Mouse (Mus musculus) common myeloid progenitor, adult 5-6 weeks (primary cell): ENCODE results near the gene Cdc5l. TPM values are rescaled to one million over a fixed set of nuclear protein-coding genes. Genes with fewer than 3 reads are reported as not detected.
"Not testable (repeated sequence)": the region's sequence is repeated elsewhere in the genome, so short reads cannot be mapped to it uniquely, and the experiment has no call there.

Experiments
- ATAC-seq: replicated peaks from 2 replicates; pipeline ENCODE4 v1.8.0; 2016; ENCODE audit warnings: low read depth, mild to moderate bottlenecking, moderate TSS enrichment, inconsistent platforms; ENCODE audit not compliant: poor library complexity, severe bottlenecking
- total RNA-seq: library from RNA; stranded (forward); fragments of 200-1000, 187-1606 nt; gene quantifications from 2 replicates; pipeline ENCODE4 v1.2.3, GENCODE M21; 2017

Gene Cdc5l
- total RNA-seq, 1 experiment from 2014 or later = 128 TPM

- no peak for ATAC-seq
Measured at GRCm38 (mm10) chr17:45447063-45447462, 13.5 kb upstream of the Cdc5l start.

- peak; percentile 57; the same call in 1 of the 2 replicates for ATAC-seq
Measured at GRCm38 (mm10) chr17:45445923-45446322, 12.4 kb upstream of the Cdc5l start.

- no peak for ATAC-seq
Measured at GRCm38 (mm10) chr17:45434262-45434590, 689 bp upstream of the Cdc5l start.

GRCm38 (mm10) chr17:45432706-45433398, 685 bp downstream of the Cdc5l start:
- ATAC-seq = peak; percentile 12; the same call in 1 of the 2 replicates

GRCm38 (mm10) chr17:45432007-45432406, 1.5 kb downstream of the Cdc5l start:
- ATAC-seq = no peak

- no peak for ATAC-seq
Measured at GRCm38 (mm10) chr17:45417387-45417786, 16.1 kb downstream of the Cdc5l start.

- not testable (repeated sequence) for ATAC-seq
Measured at GRCm38 (mm10) chr17:45411617-45412016, 21.9 kb downstream of the Cdc5l start.

GRCm38 (mm10) chr17:45408719-45409118, 24.8 kb downstream of the Cdc5l start:
- no peak for ATAC-seq

- ATAC-seq = no peak
Measured at GRCm38 (mm10) chr17:45406281-45406680, 27.3 kb downstream of the Cdc5l start.

GRCm38 (mm10) chr17:45403207-45403606, 30.3 kb downstream of the Cdc5l start:
- ATAC-seq = peak; percentile 85

GRCm38 (mm10) chr17:45402601-45403000, 30.9 kb downstream of the Cdc5l start:
- no peak for ATAC-seq

- ATAC-seq = no peak
Measured at GRCm38 (mm10) chr17:45402126-45402525, 31.4 kb downstream of the Cdc5l start.

GRCm38 (mm10) chr17:45401126-45401905, 32.2 kb downstream of the Cdc5l start:
- no peak for ATAC-seq

GRCm38 (mm10) chr17:45398021-45398420, 35.5 kb downstream of the Cdc5l start:
- ATAC-seq = no peak

- no peak for ATAC-seq
Measured at GRCm38 (mm10) chr17:45397541-45397940, 36.0 kb downstream of the Cdc5l start.

GRCm38 (mm10) chr17:45394612-45395011, 38.9 kb downstream of the Cdc5l start:
- peak; percentile 71 for ATAC-seq

GRCm38 (mm10) chr17:45393765-45394164, 39.8 kb downstream of the Cdc5l start:
- ATAC-seq = no peak

GRCm38 (mm10) chr17:45389896-45390295, 43.6 kb downstream of the Cdc5l start:
- no peak for ATAC-seq

GRCm38 (mm10) chr17:45386986-45387385, 46.6 kb downstream of the Cdc5l start:
- ATAC-seq = no peak

- no peak for ATAC-seq
Measured at GRCm38 (mm10) chr17:45383305-45383704, 50.2 kb downstream of the Cdc5l start.

GRCm38 (mm10) chr17:45379271-45379784, 54.2 kb downstream of the Cdc5l start:
- no peak for ATAC-seq
